Mouse (Mus musculus) ovary, postnatal 14 days (tissue): Measurements from ENCODE around the gene Adm.

Source experiments
- DNase-seq: peaks from one replicate; pipeline ENCODE4 v3.0.0; 2022; ENCODE audit warnings: low spot score

Gene Adm

DNA sequence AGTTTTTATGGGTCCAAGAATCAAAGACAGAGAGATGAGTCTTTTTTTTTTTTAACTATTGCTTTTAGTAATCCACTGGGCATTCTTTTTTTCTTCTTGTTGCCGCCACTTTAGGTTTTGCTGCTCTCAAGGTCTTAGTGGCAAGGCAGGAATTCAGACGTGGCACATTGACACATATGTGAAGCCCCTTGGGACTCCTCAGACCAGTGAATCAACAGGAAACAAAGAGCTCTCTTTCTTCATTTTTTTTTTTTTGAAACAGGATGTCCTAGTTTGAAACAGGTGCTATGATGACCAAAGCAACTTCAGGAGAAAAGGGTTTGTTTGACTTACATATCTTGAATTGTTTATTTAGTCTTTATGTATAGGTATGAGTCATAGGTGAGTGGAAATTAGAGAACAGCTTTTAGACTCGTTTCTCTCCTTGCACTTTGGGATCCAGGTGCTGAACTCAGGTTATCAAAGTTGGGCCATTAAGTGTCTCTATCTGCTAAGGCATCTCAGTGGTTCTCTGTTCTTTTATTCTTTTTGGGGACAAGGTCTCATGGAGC is 31.0 kb downstream of the Adm start:
- DNase-seq = no peak

DNA sequence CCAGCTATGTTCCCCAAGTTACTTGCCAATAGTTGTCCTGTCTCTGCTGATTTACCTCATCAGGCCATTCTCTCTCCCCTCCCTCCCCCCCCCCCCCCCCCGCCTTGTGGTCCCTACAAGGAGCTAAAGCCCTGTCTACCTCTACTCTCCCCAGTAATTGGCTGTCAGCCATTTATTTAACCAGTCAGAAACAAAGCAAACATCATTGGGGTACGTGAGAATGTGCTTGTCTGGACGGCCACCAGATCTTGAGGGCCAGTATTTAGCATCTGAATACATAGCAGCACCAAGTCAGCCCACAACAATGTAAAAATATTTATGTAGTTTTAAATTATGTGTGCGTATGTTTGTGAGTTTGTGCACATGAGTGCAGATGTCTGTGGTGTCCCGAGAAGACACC is 39.1 kb downstream of the Adm start:
- no peak for DNase-seq

DNA sequence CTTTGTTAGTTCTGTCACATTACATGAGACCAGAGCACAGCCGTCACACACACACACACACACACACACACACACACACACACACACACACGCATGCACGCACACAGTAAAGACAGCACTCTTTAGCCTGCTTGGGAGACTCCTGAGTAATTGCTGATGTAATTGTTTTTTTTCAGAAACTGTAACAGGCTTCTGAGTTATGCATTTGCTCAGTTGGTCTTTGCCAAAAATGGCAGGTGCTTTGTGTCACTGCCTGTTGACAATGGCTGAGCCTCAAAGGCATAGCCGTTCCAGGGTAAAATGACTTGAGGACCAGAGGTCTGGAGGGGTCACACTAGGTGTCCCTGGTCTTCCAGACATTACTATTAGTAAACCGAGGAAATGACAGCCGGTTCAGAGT is 40.8 kb downstream of the Adm start:
- DNase-seq = no peak

DNA sequence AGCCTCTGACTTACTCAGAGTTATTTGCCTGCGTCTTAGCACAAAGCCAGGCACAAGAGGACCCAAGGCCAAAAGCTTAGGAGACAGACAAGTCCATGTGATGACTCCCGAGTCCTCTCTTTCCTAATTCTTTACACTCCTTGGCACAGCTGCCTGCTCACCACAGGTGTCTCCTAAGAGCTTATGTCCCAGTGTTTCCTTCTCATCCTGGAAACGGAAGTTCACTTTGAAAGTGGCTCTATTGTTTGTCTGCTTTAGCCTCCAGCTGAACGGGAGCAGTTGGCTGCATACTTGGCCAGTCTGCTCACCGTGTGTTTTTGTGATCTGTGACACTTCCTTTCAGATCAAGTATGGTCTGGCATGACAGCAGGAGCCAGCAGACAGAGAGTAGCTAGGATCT is 41.3 kb downstream of the Adm start:
- no peak for DNase-seq

DNA sequence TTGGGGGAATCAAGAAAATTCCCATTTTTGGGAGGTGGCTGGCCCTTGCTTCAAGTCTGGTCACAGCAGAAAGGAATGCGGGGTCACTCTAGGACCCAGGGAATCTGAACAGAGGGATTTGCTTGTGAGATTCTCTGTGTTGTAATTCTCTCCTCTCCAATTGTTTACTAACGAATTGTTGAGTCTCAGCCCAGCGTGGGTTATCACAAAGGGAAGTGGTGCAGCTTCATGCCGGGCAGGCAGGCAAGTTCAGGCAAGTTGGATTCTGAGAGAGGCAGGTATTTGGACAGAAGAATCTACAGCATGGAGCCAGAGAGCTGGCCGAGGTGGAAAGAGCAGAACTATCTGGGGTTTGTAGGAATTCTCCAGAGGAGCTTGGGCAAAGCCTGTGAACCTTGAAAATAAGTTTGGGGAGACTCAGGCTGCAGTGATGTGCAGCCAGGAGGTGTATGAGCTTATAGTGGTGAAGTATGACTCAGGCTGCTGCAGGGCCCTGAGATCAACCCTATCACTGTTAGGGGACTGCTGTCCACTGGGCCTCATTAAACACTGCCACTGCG is 43.7 kb downstream of the Adm start:
- DNase-seq = no peak
